Mouse (Mus musculus) lung, postnatal 14 days (tissue): ENCODE results near the gene Bdkrb2.

Experiments
- DNase-seq: peaks from one replicate; pipeline ENCODE4 v3.0.0; 2021

The Bdkrb2 gene

DNA sequence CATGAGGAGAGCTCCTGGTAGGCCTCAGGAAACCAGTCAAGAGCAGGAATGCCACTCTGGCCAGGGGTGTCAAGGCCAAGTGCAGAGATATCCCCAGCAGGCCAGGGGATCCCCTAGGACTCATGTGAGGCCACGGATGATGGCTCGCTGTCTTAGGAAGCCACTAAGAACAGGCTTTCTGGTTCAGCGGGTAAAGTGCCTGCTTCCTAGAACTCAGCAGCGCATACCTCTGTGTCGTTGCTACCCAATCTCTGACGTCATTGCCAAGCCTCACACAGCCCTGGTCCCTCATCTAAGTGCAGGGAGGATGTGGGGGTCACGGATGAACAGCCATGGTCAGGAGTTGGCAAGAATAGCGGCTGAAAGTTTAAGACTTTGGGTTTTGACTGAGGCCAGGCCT, 34.1 kb downstream of the Bdkrb2 start:
- DNase-seq = no peak

DNA sequence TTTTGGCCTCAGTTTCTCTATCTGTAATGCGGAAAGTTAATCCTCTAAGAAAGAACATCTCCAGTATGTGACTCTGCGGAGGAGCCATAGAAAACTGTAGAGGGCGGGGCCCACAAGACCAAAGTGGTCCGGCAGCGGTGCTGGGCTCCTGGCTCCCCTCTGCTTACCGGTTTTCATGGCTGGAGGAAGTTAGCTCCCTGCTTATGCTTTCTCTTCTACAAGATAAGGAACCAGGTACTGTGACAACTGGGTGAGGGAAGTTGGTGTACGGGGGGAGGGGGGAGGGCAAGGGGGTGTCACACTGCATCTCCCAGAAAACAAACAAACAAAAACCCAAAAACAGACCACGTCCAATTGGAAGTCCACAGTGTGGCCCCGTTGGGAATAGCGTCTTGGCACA, 35.5 kb downstream of the Bdkrb2 start:
- DNase-seq = no peak

GRCm38 (mm10) chr12:105599098-105599497, 36.1 kb downstream of the Bdkrb2 start:
- no peak for DNase-seq

GRCm38 (mm10) chr12:105601586-105601985, 38.6 kb downstream of the Bdkrb2 start:
- no peak for DNase-seq

DNA sequence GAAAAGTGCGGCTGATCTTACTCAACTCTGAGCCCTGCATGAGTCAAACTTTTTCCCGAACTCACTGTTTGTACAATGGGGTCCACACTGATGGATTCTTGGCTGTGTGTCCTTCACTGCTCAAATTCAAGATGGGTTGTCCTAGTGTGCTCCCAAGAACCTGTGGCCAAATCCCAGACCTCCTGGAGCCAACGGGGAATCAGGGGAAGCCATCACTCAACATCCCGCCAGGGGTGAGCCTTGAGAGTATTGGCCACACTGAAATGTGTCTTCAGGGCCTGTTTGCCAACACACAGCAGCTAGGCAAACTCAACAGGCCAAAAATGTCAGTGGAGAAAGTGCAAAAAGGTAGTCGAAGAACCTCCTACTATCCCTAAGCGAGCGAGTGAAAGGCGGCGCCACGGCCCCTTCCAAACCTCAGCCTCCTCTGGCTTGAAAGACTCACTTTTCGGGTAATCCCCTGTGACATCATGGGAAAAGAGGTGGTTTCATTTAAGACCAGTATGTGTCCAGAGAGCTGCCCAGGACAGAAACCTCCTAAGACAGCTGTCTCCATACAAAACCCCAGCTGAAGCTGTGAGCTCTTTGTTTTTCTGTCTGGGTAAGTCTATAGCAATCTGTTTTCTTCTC, 39.7 kb downstream of the Bdkrb2 start, which contains the start of gene Bdkrb1:
Gene Bdkrb1 (plus strand): TSS at position 505 of the 630 bp plus-strand sequence.
- DNase-seq = no peak

GRCm38 (mm10) chr12:105603904-105604303, 40.9 kb downstream of the Bdkrb2 start:
- no peak for DNase-seq

DNA sequence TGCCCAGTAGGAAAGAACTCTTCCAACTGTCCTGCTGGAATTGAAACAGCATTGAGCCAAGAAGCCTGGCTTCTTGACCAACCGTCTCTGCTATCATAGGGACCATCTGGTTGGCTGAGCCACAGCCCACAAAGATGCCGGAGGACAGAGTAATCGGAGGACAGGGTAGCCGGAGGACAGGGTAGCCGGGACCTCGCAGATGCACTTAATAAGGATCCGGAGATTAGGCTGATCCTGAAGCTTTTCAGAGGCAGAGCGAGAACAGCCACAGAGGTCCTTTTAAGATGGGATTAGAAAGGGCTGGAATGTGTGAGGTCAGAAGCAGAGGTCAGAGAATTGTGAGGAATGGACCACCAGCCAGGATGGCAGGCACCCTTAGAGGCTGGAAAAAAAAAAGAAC, 42.2 kb downstream of the Bdkrb2 start:
- DNase-seq = no peak

DNA sequence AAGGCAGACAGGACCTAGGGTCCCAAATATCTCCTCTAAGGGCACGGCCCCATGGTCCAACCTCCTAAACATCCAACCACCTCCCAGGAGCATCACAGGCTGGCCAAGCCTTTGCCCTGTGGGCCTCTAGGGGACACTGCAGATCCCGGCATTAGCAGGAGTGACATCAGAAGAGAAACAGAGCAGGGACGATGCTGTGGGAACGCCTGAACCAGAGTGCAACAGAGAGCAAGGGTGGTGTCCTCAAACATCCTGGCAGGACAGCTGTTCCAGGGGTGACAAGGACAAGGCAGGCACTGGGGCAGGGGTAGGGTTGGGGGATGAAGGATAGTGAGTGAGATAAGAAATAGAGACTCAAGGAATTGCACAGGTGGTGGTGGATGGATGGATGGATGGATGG, 43.9 kb downstream of the Bdkrb2 start:
- DNase-seq = no peak

GRCm38 (mm10) chr12:105611045-105611444, 48.0 kb downstream of the Bdkrb2 start:
- no peak for DNase-seq

- peak; percentile 68 for DNase-seq
Measured at GRCm38 (mm10) chr12:105611748-105612147, 48.7 kb downstream of the Bdkrb2 start.

DNA sequence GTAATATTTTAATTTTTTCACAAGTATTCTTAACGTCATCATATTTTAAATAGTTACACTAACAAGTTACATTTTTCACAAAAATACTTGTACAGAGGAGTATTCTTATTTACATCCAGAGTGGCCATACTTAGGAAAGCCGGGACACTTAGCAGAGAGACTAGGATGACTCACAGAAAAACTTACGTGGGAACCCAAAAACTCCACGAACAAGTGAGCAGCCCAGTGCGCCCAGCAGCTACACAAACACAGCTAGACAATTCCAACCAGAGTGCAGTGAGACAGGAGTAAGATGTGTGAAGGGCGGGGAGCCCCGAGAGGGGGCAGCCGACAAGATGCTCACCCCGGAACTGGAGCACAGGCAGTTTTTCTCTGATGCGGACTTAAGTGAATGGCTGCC, 50.5 kb downstream of the Bdkrb2 start:
- DNase-seq = no peak

DNA sequence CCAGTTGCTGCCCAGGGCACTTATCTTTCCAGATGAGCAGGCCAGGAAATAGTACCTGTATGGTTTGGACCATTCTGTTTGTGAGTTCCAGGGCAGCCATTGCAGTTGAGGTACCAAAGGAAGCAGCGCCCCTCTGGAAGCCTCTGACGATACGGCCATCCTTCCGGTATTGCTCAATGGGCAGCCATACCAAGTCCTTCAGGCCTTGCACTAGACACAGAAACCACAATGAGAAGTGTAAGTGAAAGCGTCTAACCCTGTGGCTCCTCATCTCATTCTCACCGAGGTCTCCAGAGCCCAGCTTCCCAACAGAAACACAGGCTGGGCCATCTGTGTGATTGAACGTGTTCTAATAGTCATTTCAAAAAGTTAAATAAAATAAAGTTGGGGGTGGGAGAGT, 59.0 kb downstream of the Bdkrb2 start:
- DNase-seq = no peak

DNA sequence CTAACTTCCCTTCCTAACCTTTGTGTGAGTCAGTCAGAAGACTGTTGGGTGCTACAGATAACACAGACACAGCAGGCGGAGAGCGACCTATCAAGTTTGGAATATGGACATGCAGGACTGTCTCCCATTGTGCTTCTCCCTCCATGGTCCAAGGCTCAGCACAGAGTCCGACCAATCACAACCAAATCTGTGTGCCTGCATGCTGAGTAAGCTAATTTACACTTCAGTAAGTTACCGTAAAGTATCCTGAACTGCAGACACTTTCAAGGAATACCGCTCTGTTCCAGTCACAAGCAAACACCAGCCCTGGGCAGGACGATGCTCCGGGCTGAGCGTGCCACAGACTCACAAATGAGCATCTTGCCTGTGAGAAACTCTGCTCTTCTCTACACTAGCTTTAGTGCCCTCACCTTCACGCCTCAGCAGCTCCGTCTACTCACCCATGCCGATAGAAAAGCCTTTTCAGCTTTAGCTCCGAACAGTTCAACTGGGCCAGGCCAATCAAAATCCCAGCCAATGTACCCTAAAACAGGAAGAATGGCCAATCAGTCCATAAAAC, 60.0 kb downstream of the Bdkrb2 start:
- DNase-seq = no peak

GRCm38 (mm10) chr12:105625798-105626197, 62.8 kb downstream of the Bdkrb2 start:
- no peak for DNase-seq

GRCm38 (mm10) chr12:105634374-105635067, 71.5 kb downstream of the Bdkrb2 start:
- DNase-seq = no peak

GRCm38 (mm10) chr12:105636551-105636950, 73.5 kb downstream of the Bdkrb2 start:
- no peak for DNase-seq

- no peak for DNase-seq
Measured at GRCm38 (mm10) chr12:105637554-105637953, 74.5 kb downstream of the Bdkrb2 start.

DNA sequence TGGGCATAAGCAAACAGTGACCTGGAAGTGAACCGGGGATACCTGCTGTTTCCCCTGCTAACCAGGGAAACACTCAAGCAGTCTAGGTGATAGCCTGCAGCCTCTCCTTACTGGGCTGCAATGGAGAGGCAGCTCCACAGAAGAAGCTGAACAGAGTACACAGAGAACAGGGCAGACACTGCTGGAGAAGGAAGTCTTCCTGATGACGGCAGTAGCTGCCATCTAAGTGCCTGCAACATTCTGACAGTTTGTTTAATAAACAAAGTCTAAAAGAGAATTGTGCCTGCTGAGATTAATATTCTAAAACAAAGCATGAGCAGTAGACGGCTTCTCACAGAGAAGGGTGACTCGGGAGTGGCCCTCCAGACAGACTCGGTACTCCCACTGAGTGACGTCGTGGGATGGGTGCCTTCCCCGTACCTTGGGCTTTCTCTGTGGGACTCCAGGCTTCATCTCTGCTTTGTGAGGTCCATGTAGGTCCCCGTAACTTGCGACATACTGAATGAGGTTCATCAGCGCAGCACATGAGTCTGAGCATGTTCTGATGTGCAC, 79.8 kb downstream of the Bdkrb2 start:
- DNase-seq = peak; percentile 6
